ENCODE assay signal across 9 mouse cellular contexts in genomic region chr14:54714617-54715081, GRCm38 (mm10). TPM values are rescaled to one million over a fixed set of nuclear protein-coding genes. Genes with fewer than 3 reads are reported as not detected.
DNase-seq lines count a peak whose midpoint lies in the region; ATAC-seq lines count a peak whose summit lies in the region.
"Had no signal": no experiment of that assay in that cellular context is flagged by ENCODE, and none has a peak within 500 bp of the region (broad histone marks: within the 10 kb centered on the region; RNA-seq: fewer than 3 reads in every experiment).

No protein-coding gene starts in this region.

- peak; percentile 29 for DNase-seq in adrenal gland, postnatal 14 days
- no peak for DNase-seq in adrenal gland, adult 8-10 months
- DNase-seq in right cerebral cortex, adult 18-20 months = peak; percentile 35
- DNase-seq in right cerebral cortex, postnatal 14 days = no peak
- peak; percentile 44 for DNase-seq in neural tube, embryonic 11.5 days (ENCODE audit: low spot score)
- DNase-seq in urinary bladder, postnatal 14 days (ENCODE audit: low spot score) = no peak

- H3K9ac ChIP-seq in limb, embryonic 12.5 days (replicated peaks) = 0 out of 2 replicates have a peak overlapping the region, but pooled peaks have one; percentile 23
- no peak overlapping the region for H3K9ac ChIP-seq in neural tube, embryonic 11.5 days (ENCODE audit: low read length)

- no peaks in the 10 kb centered on the region for H3K36me3 ChIP-seq in limb, embryonic 12.5 days
- H3K36me3 ChIP-seq in neural tube, embryonic 11.5 days (ENCODE audit: control insufficient read depth, insufficient read depth, low read length) = no peaks in the 10 kb centered on the region

- peaks cover 11% of the 10 kb centered on the region for H3K4me1 ChIP-seq in limb, embryonic 12.5 days (replicated peaks)
- no peaks in the 10 kb centered on the region for H3K4me1 ChIP-seq in neural tube, embryonic 11.5 days (ENCODE audit: control insufficient read depth, insufficient read depth, low read length)

- H3K9me3 ChIP-seq in limb, embryonic 12.5 days = no peaks in the 10 kb centered on the region
- H3K9me3 ChIP-seq in neural tube, embryonic 11.5 days (ENCODE audit: control insufficient read depth, low read length) = no peaks in the 10 kb centered on the region

- peak overlapping the region; percentile 60 for H3K4me2 ChIP-seq in limb, embryonic 12.5 days
- peak overlapping the region; percentile 46 for H3K4me2 ChIP-seq in neural tube, embryonic 11.5 days (ENCODE audit: low read depth)

- H3K27ac ChIP-seq in limb, embryonic 12.5 days = no peak overlapping the region
- no peak overlapping the region for H3K27ac ChIP-seq in neural tube, embryonic 11.5 days (ENCODE audit: low read depth, low read length)

- ATAC-seq in hematopoietic stem cell, adult 5-6 weeks (replicated peaks in 1 of 2; ENCODE audit: insufficient read depth in 1 of 2, low FRiP score in 2 of 2, low TSS enrichment in 1 of 2, low read depth in 1 of 2, poor library complexity in 2 of 2, severe bottlenecking in 2 of 2) = peak; percentile 41 to 44; a peak in 2 of 4 replicates
- no peak for ATAC-seq in limb, embryonic 12.5 days (ENCODE audit: insufficient number of reproducible peaks, insufficient read depth, low FRiP score, low TSS enrichment, low read depth)
- ATAC-seq in neural tube, embryonic 11.5 days (ENCODE audit: insufficient read depth, low FRiP score, low TSS enrichment) = peak; percentile 41; the same call in 1 of the 2 replicates

- 0 out of 2 replicates have a peak, but pooled peaks cover 8% of the 10 kb centered on the region for H3K27me3 ChIP-seq in limb, embryonic 12.5 days
- H3K27me3 ChIP-seq in neural tube, embryonic 11.5 days (ENCODE audit: control insufficient read depth, insufficient read depth, low read length) = no peaks in the 10 kb centered on the region

- peak overlapping the region; percentile 26 for H3K4me3 ChIP-seq in limb, embryonic 12.5 days (replicated peaks)
- peak overlapping the region; percentile 24 for H3K4me3 ChIP-seq in neural tube, embryonic 11.5 days (ENCODE audit: low read depth, low read length)

- 4% methylated on average over 15 of the region's 15 CpGs for WGBS in limb, embryonic 12.5 days
- WGBS in neural tube, embryonic 11.5 days = 1% methylated on average over 15 of the region's 15 CpGs

RNA-seq across cellular contexts. Expression of gene Cebpe, which starts 2.7 kb away (rescaled TPM):
- total RNA-seq in adrenal gland, postnatal 14 days (2021) = not detected in 2 replicates
- not detected for total RNA-seq in adrenal gland, adult 8-10 months (2022)
- total RNA-seq in hematopoietic stem cell, adult 5-6 weeks (2017) = 11.4 and 25.4 TPM in 2 replicates
- not detected in 2 replicates for polyA plus RNA-seq in limb, embryonic 12.5 days (2016; fragmentation: Nextera tagmentation; extraction: Ambion mirVana)
- 0.26 TPM in 1 of 2 replicates, not detected in the other for polyA plus RNA-seq in neural tube, embryonic 11.5 days (2014; fragmentation: Nextera tagmentation; extraction: Ambion mirVana)
- total RNA-seq: layer of hippocampus, postnatal 36 days had no signal

RNA-seq across cellular contexts. Expression of gene Gm29776, which starts 16.0 kb away (rescaled TPM):
- total RNA-seq in adrenal gland, postnatal 14 days (2021) = not detected in 2 replicates
- total RNA-seq in adrenal gland, adult 8-10 months (2022) = under 1 TPM in 2 of 4 experiments, not detected in 2; 0.19 to 0.59 TPM
- total RNA-seq in hematopoietic stem cell, adult 5-6 weeks (2017) = 1.1 TPM in 1 of 2 replicates, not detected in the other
- 0.16 and 0.23 TPM in 2 replicates for polyA plus RNA-seq in limb, embryonic 12.5 days (2016; fragmentation: Nextera tagmentation; extraction: Ambion mirVana)
- 0.16 and 0.30 TPM in 2 replicates for polyA plus RNA-seq in neural tube, embryonic 11.5 days (2014; fragmentation: Nextera tagmentation; extraction: Ambion mirVana)
- total RNA-seq: layer of hippocampus, postnatal 36 days had no signal

RNA-seq across cellular contexts. Expression of gene Acin1, which starts 27.9 kb away (rescaled TPM):
- total RNA-seq in adrenal gland, postnatal 14 days (2021) = 168 and 193 TPM in 2 replicates
- 100 to 1,000 TPM; 140 to 305 (median 208) TPM for total RNA-seq in adrenal gland, adult 8-10 months (2022)
- 261 and 357 TPM in 2 replicates for total RNA-seq in hematopoietic stem cell, adult 5-6 weeks (2017)
- 148 and 175 TPM in 2 replicates for polyA plus RNA-seq in limb, embryonic 12.5 days (2016; fragmentation: Nextera tagmentation; extraction: Ambion mirVana)
- 118 and 122 TPM in 2 replicates for polyA plus RNA-seq in neural tube, embryonic 11.5 days (2014; fragmentation: Nextera tagmentation; extraction: Ambion mirVana)

RNA-seq across cellular contexts. Expression of gene 1700123O20Rik, which starts 28.6 kb away (rescaled TPM):
- 33.7 and 41.0 TPM in 2 replicates for total RNA-seq in adrenal gland, postnatal 14 days (2021)
- total RNA-seq in adrenal gland, adult 8-10 months (2022) = 10 to 100 TPM; 34.2 to 43.9 (median 39.6) TPM
- total RNA-seq in hematopoietic stem cell, adult 5-6 weeks (2017) = 34.8 and 47.8 TPM in 2 replicates
- 105 TPM in 2 replicates for polyA plus RNA-seq in limb, embryonic 12.5 days (2016; fragmentation: Nextera tagmentation; extraction: Ambion mirVana)
- polyA plus RNA-seq in neural tube, embryonic 11.5 days (2014; fragmentation: Nextera tagmentation; extraction: Ambion mirVana) = 94.3 and 103 TPM in 2 replicates

Comparison
In these comparisons a context has a peak if more than half of its experiments do, and no peak if none do; other contexts are left out.
1. DNase-seq: peak in adrenal gland, postnatal 14 days (single experiment), right cerebral cortex, adult 18-20 months (single experiment) and neural tube, embryonic 11.5 days (single experiment); none in adrenal gland, adult 8-10 months (single experiment), right cerebral cortex, postnatal 14 days (single experiment) and urinary bladder, postnatal 14 days (single experiment).
2. RNA of gene Cebpe, which starts 2.7 kb away (total RNA-seq): 11.4 to 25.4 TPM in hematopoietic stem cell, adult 5-6 weeks; not detected in adrenal gland, adult 8-10 months and not detected in adrenal gland, postnatal 14 days; every median in the first group is over 10 times any median in the second.